Mouse (Mus musculus) lung, postnatal 0 days (tissue): ENCODE data around the gene Olfr149.
"Not testable (repeated sequence)": the region's sequence is repeated elsewhere in the genome, so short reads cannot be mapped to it uniquely, and the experiment has no call there.

ENCODE experiments used
- CTCF ChIP-seq: IDR thresholded peaks from 2 replicates; pipeline ENCODE4 v1.5.1; 2016; ENCODE audit warnings: antibody characterized with exemption, mild to moderate bottlenecking
- EP300 ChIP-seq: IDR thresholded peaks from 2 replicates; pipeline ENCODE4 v1.6.1; 2016; ENCODE audit warnings: antibody characterized with exemption, mild to moderate bottlenecking, control low read depth

- not testable (repeated sequence) for TF ChIP-seq CTCF, EP300
Measured at GRCm38 (mm10) chr9:39701123-39701522, 5.8 kb downstream of the Olfr149 start.
